Mouse (Mus musculus): ENCODE measurements around the gene Rhbdl2. TPM values are rescaled to one million over a fixed set of nuclear protein-coding genes. Genes with fewer than 3 reads are reported as not detected.
A peak's percentile ranks its signal among the peaks of the same experiment; 100 is the strongest.

Gene Rhbdl2
- polyA plus RNA-seq (2012; rRNA removed), result 18.2 and 19.6 TPM in 2 replicates

GRCm38 (mm10) chr4:123787191-123787985, at the start of gene Rhbdl2:
Gene Rhbdl2, plus strand, starts transcription at chr4:123787874.
- WGBS, result 17% methylated on average over 12 of the region's 12 CpGs
- DNase-seq (ENCODE audit: low read depth, low spot score), result peak; percentile 89

GRCm38 (mm10) chr4:123738708-123739107, 49.0 kb upstream of the Rhbdl2 start:
- 93% methylated on average over 4 of the region's 4 CpGs for WGBS

DNA sequence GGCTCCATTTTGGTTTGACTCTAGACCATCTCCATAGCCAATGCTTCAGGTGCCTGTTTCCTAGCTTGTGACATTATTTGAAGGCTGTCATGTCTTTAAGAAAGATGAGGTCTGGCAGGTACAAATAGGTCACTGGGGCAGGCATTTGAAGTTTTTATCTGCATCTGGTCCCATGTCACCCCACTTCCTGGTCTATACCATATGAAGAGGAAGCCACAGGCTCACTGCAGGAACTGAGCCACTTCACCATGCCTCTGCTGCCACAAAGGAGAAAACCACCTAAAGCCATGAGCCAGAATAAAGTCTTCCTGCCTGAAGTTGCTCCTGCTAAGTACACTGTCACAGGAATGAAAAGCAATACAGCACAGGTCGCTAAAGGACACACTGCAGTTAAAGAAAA, 44.8 kb upstream of the Rhbdl2 start:
- WGBS, result 81% methylated on average over 1 of the region's 1 CpGs
- DNase-seq (ENCODE audit: low read depth, low spot score), result no peak

More at GRCm38 (mm10) chr4:123738708-123739107, 49.0 kb upstream of the Rhbdl2 start:
- DNase-seq (ENCODE audit: low read depth, low spot score), result no peak

- DNase-seq (ENCODE audit: low read depth, low spot score), result no peak
- WGBS, result 85% methylated on average over 4 of the region's 4 CpGs
Measured at GRCm38 (mm10) chr4:123745221-123745775, 42.4 kb upstream of the Rhbdl2 start.

GRCm38 (mm10) chr4:123748726-123749415, 38.8 kb upstream of the Rhbdl2 start:
- no peak for DNase-seq (ENCODE audit: low read depth, low spot score)
- WGBS, result 4% methylated on average over 10 of the region's 10 CpGs

- no peak for DNase-seq (ENCODE audit: low read depth, low spot score)
- under 1% methylated on average over 55 of the region's 55 CpGs for WGBS
Measured at GRCm38 (mm10) chr4:123749484-123750130, 38.1 kb upstream of the Rhbdl2 start.

DNA sequence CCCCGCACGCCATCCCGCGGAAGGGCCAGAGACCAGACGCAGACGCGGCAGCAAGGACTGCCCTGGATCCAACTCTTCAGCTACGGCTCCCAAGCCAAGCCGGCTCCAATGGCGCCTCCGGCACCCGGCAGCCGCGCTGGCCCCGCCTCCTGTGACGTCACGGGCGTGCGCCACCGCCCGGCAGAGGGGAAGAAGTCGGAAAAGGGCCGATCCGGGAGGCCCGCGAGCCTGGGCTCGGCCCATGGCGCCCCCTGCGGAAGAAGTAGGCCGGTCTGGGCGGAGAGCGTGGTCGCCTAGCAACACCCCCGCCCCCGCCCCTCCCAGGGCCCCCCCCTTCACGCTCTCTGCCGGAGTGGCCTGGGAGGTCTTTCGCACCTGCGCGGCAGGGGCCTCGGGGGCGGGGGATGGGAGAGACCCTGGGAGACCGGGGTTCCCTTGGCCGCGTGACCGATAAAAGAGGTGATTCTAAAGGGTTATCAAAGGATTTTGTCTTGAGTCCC, 37.5 kb upstream of the Rhbdl2 start, which contains the start of gene Akirin1:
Akirin1 (minus strand) TSS at position 194 of the 500 bp plus-strand sequence.
- peak; percentile 64 for DNase-seq (ENCODE audit: low read depth, low spot score)
- WGBS, result under 1% methylated on average over 46 of the region's 46 CpGs

GRCm38 (mm10) chr4:123750707-123751312, 36.9 kb upstream of the Rhbdl2 start:
- WGBS, result 0% methylated on average over 8 of the region's 8 CpGs
- no peak for DNase-seq (ENCODE audit: low read depth, low spot score)

DNA sequence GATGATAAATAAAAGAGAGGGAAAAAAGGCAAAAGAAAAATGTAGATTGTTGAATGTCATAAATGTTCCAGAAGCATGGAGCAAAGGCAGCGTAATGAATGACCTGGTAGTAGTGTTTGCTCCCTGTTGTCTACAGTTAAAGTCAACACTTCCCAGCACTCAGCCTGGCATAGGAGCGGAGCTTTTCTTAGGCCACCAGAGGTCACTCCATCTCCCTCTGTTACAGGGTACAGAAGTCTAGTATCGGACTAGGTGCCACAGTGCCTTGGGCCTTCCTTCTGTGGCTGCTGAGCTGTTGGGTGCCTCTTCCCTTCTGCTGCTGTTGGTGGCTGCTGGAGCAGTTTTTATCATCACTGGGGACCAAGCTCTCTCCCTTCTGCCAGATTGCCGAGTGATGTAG, 29.4 kb upstream of the Rhbdl2 start:
- DNase-seq (ENCODE audit: low read depth, low spot score), result peak; percentile 68
- WGBS, result 41% methylated on average over 4 of the region's 4 CpGs

DNA sequence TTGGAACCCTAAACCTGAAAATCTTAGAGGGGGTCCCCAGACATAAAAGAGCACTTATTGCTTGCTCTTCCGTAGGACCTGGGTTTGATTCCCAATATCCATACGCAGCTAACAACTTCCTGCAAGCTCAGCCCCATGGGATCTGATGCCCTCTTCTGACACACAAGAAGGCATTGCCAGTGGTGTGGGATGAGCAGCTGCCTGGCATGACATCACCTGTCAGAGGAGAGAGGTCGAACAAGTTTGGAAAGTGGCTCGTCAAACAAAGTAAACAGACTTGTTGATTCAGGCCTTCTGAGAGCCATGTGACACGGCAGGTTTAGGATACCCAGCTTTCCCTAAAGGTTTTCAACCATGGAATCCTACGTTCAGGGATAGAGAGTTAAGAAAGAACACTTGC, 22.6 kb upstream of the Rhbdl2 start:
- WGBS, result 37% methylated on average over 6 of the region's 6 CpGs
- no peak for DNase-seq (ENCODE audit: low read depth, low spot score)

DNA sequence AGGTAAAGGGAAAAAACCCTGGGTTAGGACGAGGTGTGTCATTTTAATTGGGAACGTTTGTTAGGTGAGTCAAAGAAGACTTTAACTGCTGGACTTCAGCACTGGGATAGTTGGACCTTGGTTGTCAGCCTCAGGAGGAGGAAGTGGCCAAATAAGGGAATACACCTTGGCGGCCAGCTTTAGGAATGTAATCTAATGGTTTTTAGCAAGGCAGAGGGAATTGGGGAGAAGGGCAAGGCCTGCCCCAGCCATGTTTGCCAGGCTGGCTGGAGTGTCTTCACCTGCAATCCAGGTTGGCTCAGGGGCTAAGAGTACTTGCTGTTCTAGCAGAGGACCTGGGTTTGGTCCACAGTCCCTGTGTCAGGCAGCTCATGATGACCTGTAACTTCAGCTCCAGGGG, 19.9 kb upstream of the Rhbdl2 start:
- WGBS, result 28% methylated on average over 3 of the region's 3 CpGs

DNA sequence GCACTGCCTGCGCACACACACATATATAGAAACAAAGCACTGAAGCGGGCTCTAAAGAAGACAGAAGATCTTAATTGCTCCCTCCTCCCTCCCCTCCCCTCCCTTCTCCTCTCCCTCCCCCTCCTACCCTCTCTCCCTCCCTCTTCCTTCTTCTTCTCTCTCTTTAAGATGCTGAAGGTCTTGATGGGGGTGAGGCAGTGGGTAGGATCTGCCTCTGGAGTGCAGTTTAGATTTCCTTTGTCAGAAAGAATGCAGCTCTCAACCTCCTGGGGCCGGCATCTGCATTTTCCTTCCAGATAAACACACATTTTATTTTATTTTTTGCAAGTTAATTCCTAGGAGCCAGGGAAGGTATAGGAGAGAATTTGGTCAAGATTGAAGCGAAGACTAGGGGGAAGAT, 19.4 kb upstream of the Rhbdl2 start:
- WGBS, result 73% methylated on average over 4 of the region's 4 CpGs
- DNase-seq (ENCODE audit: low read depth, low spot score), result no peak

More for the DNA sequence above, 19.9 kb upstream of the Rhbdl2 start:
- DNase-seq (ENCODE audit: low read depth, low spot score), result no peak

- 82% methylated on average over 2 of the region's 2 CpGs for WGBS
- no peak for DNase-seq (ENCODE audit: low read depth, low spot score)
Measured at GRCm38 (mm10) chr4:123792666-123793065, 5.0 kb downstream of the Rhbdl2 start.

DNA sequence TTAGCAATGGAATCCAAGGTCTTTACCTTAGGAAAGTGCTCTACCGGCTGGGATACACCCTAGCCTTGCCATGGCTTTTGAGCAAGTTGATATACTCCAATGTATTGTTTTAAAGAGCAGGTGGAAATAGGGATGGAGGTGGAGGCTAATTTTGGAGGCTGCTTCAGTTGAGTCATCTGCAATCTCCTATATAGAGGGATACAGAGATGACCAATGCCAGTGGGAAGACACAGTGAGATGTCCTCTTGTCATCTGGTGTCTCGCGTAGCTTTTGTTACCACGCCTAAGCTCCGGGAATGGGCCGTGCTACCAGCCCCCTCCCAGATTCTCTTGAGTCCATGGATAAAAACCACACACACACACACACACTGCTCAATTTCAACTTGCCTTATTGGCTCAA, 5.5 kb downstream of the Rhbdl2 start:
- WGBS, result 97% methylated on average over 6 of the region's 6 CpGs
- DNase-seq (ENCODE audit: low read depth, low spot score), result no peak

GRCm38 (mm10) chr4:123795057-123795456, 7.4 kb downstream of the Rhbdl2 start:
- no peak for DNase-seq (ENCODE audit: low read depth, low spot score)
- 32% methylated on average over 2 of the region's 2 CpGs for WGBS

GRCm38 (mm10) chr4:123797403-123797802, 9.7 kb downstream of the Rhbdl2 start:
- DNase-seq (ENCODE audit: low read depth, low spot score), result no peak
- whole genome bisulfite sequencing, result 90% methylated on average over 3 of the region's 3 CpGs

GRCm38 (mm10) chr4:123797856-123798255, 10.2 kb downstream of the Rhbdl2 start:
- DNase-seq (ENCODE audit: low read depth, low spot score), result no peak

GRCm38 (mm10) chr4:123803642-123804041, 16.0 kb downstream of the Rhbdl2 start:
- no peak for DNase-seq (ENCODE audit: low read depth, low spot score)
- 56% methylated on average over 6 of the region's 6 CpGs for WGBS

More at GRCm38 (mm10) chr4:123797856-123798255, 10.2 kb downstream of the Rhbdl2 start:
- 66% methylated on average over 7 of the region's 7 CpGs for WGBS

GRCm38 (mm10) chr4:123808304-123808703, 20.6 kb downstream of the Rhbdl2 start:
- no peak for DNase-seq (ENCODE audit: low read depth, low spot score)
- WGBS, result 91% methylated on average over 11 of the region's 11 CpGs

Data from large intestine, adult 2 months (tissue).